Mouse (Mus musculus) adrenal gland, postnatal 4 days (tissue): ENCODE results near the gene Pgc. TPM values are rescaled to one million over a fixed set of nuclear protein-coding genes. Genes with fewer than 3 reads are reported as not detected.

Experiments
- DNase-seq, 2 experiments: peaks; one replicate each; pipeline ENCODE4 v3.0.0; 2021 to 2022; ENCODE audit warnings: low spot score in 2 of 2, mixed read lengths in 2 of 2
- total RNA-seq, 2 experiments: library from RNA; stranded (reverse); gene quantifications; 2 replicates each; pipeline ENCODE4 v1.2.3; 2021

Pgc gene
- total RNA-seq, 2 experiments from 2014 or later, result not detected

GRCm38 (mm10) chr17:47780470-47780869, 53.8 kb downstream of the Pgc start:
- DNase-seq, result no peak

DNA sequence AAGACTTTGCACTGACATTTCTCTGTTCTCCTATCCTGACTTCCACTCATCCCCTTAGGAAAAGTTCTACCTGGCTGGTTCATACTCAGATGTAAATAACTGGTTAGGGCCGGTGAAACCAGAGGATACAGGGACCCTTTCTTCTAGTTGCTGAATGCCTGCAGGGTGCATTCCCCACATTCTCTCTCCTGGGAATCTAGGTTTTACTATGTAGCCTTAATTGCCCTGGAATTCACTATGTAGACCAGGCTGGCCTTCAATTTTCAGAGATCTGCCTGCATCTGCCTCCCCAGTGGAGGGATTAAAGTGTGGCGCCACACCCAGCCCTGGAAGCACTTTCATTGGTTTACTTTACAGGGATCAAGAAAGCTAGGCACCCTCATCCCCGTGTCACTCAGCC, 55.8 kb downstream of the Pgc start:
- DNase-seq, result no peak

DNA sequence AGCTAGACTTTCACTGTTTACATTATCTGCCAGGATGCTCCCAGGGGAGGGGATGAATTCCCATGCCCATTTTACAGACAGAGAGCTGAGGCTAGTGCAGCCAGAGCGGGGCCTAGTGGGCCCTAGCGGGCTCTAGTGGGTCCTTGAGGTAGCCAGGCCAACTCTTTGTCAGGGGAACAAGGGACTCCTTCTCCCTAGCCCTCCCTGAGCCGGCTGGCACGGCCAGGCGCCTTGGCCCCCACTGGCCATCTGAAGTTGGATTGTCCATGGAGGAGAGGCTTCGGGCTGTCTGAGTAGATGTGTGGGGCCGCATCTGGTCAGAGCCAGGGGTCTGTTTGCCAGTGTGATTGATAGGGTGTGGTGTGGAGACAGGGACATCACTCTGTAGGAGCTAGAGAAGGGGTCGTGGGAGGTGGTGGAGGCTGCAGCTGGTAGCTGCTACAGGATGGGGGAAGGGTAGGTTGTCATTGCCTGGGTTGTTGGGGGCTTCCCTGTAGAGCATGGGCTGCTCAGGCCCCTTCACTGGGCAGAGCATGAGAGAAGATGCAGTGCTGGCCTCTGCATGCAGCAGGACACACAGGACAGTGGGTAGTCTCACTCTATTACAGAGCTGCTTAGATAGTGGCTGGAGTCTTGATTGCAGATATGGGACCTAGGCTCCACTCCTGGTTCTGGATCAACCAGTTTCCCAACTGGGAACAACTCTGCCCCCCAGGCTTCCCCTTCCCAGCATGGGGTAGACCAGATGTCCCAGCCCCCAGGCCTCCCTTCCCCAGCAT, 57.0 kb downstream of the Pgc start:
- DNase-seq, result no peak

Other genes starting within 250 kb of the Pgc start
- 10 to 100 TPM; 31.7 to 38.1 TPM for gene Taf8, start 224.6 kb upstream of the Pgc start, total RNA-seq
- 100 to 1,000 TPM; 198 to 200 TPM for gene Ccnd3, start 221.8 kb upstream of the Pgc start, total RNA-seq
- gene Bysl, start 115.3 kb upstream of the Pgc start, total RNA-seq, result 10 to 100 TPM; 12.5 to 14.3 TPM
- gene Med20, start 115.3 kb upstream of the Pgc start, total RNA-seq, result 10 to 100 TPM; 40.4 to 40.8 TPM
- gene Gm20517, start 115.3 kb upstream of the Pgc start, total RNA-seq, result 1 to 10 TPM; 4.1 to 4.8 TPM
- gene Usp49, start 96.2 kb upstream of the Pgc start, total RNA-seq, result 10 to 100 TPM; 12.7 to 13.3 TPM
- gene Tomm6, start 38.5 kb upstream of the Pgc start, total RNA-seq, result 100 to 1,000 TPM; 189 to 203 TPM
- 10 to 100 TPM in 1 of 2 experiments, 1 to 10 TPM in 1; 9.3 to 12.4 TPM for gene Frs3, start 37.8 kb upstream of the Pgc start, total RNA-seq
- 1 to 10 TPM; 1.5 to 1.7 TPM for gene Gm21981, start 32.4 kb upstream of the Pgc start, total RNA-seq
- gene Prickle4, start 32.1 kb upstream of the Pgc start, total RNA-seq, result 1 to 10 TPM; 1.4 to 2.6 TPM
- gene Tfeb, start 10.2 kb downstream of the Pgc start, total RNA-seq, result 10 to 100 TPM; 22.1 to 22.3 TPM
- 10 to 100 TPM; 10.3 to 12.9 TPM for gene Mdfi, start 107.8 kb downstream of the Pgc start, total RNA-seq
- gene Foxp4, start 197.8 kb downstream of the Pgc start, total RNA-seq, result 10 to 100 TPM; 37.8 to 41.2 TPM